Mouse (Mus musculus): ENCODE results near the gene Cisd1. TPM values are rescaled to one million over a fixed set of nuclear protein-coding genes. Genes with fewer than 3 reads are reported as not detected.

The Cisd1 gene
- polyA plus RNA-seq, 1 experiment from 2014 or later = 137 TPM

DNA sequence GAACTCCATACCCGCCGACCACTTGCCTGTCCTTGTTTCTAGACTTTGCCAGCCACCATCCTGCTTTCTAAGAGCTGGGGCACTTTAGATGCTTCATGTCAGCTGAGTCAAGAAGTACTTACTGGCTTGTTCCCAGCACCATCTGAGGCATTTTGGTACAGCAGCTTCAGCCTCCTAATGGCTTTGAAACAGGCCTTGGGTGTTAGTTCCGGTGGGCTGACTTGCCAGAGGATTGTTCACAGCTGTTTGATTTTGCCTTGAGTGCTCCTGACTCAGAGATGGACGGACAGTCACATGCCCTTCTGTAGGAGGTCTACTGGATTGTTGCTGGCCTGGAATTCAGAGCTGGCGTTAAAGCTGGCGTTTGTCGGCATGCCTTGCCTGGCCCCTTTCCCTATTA lies 16.3 kb upstream of the Cisd1 start:
- DNase-seq (ENCODE audit: low spot score) (no peak), ATAC-seq (ENCODE audit: insufficient read depth, low FRiP score, low TSS enrichment) (no peak)
- Histone ChIP-seq H3K4me1 (ENCODE audit: control insufficient read depth, insufficient read depth, low read length) (0 out of 2 replicates have a peak, but pooled peaks cover 3% of the 10 kb centered on the region), H3K36me3 (ENCODE audit: control insufficient read depth, insufficient read depth, low read length) (no peaks in the 10 kb centered on the region), H3K4me2 (ENCODE audit: low read depth) (no peak overlapping the region), H3K9me3 (ENCODE audit: control insufficient read depth, low read length) (no peaks in the 10 kb centered on the region), H3K9ac (ENCODE audit: low read length) (no peak overlapping the region), H3K4me3 (ENCODE audit: low read depth, low read length) (no peak overlapping the region), H3K27ac (ENCODE audit: low read depth, low read length) (no peak overlapping the region), H3K27me3 (ENCODE audit: control insufficient read depth, insufficient read depth, low read length) (no peaks in the 10 kb centered on the region)
- WGBS = 69% methylated on average over 7 of the region's 7 CpGs

DNA sequence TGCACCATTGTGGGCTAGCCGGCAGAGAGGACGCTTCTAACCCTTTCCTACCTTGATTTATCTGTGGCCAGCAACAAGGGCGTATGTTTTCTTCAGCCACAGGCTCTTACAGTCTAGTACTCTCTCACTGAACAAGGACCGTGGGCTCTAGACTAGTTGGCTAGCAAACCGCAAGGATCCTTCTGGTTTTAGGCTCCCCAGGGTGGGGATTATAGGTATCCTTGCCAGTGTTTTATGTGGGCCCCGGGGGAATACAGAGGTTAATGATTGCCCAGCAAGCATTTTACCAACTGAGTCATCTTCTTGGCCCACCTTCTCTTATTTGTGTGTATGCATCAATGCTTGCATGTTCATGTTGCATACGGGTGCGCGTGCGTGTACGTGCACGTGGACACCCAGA lies 10.2 kb upstream of the Cisd1 start:
- Histone ChIP-seq H3K36me3 (ENCODE audit: control insufficient read depth, insufficient read depth, low read length) (no peaks in the 10 kb centered on the region), H3K27me3 (ENCODE audit: control insufficient read depth, insufficient read depth, low read length) (no peaks in the 10 kb centered on the region)
- WGBS = 89% methylated on average over 12 of the region's 12 CpGs

DNA sequence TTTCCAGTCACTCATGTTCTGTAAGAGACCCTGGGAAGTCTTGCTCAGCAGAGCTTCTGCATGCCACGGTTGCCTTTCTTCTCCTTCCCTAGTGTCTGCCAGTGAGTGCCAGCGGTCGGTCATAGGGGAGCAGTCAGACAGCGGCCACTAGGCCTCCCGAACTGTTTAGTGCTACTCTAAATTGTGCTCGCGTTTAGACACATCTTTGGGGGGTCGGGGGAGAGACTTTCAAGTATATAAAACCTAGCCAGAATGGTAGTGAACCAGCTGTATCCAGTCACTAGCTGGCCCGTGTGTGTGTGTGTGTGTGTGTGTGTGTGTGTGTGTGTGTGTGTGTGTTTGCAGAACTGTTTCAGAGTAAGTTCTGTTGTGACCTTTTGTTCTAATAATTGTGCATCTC lies 9.1 kb upstream of the Cisd1 start:
- WGBS = 77% methylated on average over 9 of the region's 9 CpGs
- Histone ChIP-seq H3K36me3 (ENCODE audit: control insufficient read depth, insufficient read depth, low read length) (no peaks in the 10 kb centered on the region), H3K27ac (ENCODE audit: low read depth, low read length) (no peak overlapping the region), H3K9ac (ENCODE audit: low read length) (no peak overlapping the region), H3K4me1 (ENCODE audit: control insufficient read depth, insufficient read depth, low read length) (peaks cover 5% of the 10 kb centered on the region; the same call in 1 of the 2 replicates), H3K27me3 (ENCODE audit: control insufficient read depth, insufficient read depth, low read length) (no peaks in the 10 kb centered on the region), H3K9me3 (ENCODE audit: control insufficient read depth, low read length) (no peaks in the 10 kb centered on the region), H3K4me3 (ENCODE audit: low read depth, low read length) (no peak overlapping the region), H3K4me2 (ENCODE audit: low read depth) (no peak overlapping the region)
- ATAC-seq (ENCODE audit: insufficient read depth, low FRiP score, low TSS enrichment) (no peak), DNase-seq (ENCODE audit: low spot score) (no peak)

More for the DNA sequence above, 10.2 kb upstream of the Cisd1 start:
- Histone ChIP-seq H3K27ac (ENCODE audit: low read depth, low read length) (no peak overlapping the region), H3K4me2 (ENCODE audit: low read depth) (no peak overlapping the region), H3K4me1 (ENCODE audit: control insufficient read depth, insufficient read depth, low read length) (no peaks in the 10 kb centered on the region), H3K9ac (ENCODE audit: low read length) (no peak overlapping the region), H3K9me3 (ENCODE audit: control insufficient read depth, low read length) (no peaks in the 10 kb centered on the region), H3K4me3 (ENCODE audit: low read depth, low read length) (no peak overlapping the region)
- no peak for ATAC-seq (ENCODE audit: insufficient read depth, low FRiP score, low TSS enrichment)
- DNase-seq (ENCODE audit: low spot score) = no peak

DNA sequence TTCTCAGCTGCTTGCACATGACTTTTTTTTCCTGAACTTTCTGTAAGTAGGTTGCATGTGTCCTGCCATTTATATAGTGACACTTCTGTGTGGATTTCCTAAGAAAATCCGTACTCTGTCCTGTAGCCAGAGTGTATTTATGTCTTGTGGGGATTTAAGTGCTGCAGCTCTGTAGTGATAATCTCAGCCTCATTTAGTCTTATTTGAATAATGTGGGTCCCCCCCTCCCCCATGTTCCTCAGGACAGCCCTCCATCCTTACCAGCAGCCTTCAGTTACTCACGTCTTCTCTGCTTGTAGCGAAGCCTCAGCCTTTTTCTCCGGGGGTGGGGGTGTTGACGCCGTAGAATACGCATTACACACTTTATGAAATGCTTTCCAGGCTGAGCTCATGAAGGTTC lies 6.5 kb upstream of the Cisd1 start:
- Histone ChIP-seq H3K4me2 (ENCODE audit: low read depth) (no peak overlapping the region), H3K4me3 (ENCODE audit: low read depth, low read length) (no peak overlapping the region), H3K9ac (ENCODE audit: low read length) (no peak overlapping the region), H3K27ac (ENCODE audit: low read depth, low read length) (no peak overlapping the region), H3K9me3 (ENCODE audit: control insufficient read depth, low read length) (no peaks in the 10 kb centered on the region), H3K4me1 (ENCODE audit: control insufficient read depth, insufficient read depth, low read length) (peaks cover 7% of the 10 kb centered on the region; the same call in 1 of the 2 replicates), H3K27me3 (ENCODE audit: control insufficient read depth, insufficient read depth, low read length) (no peaks in the 10 kb centered on the region), H3K36me3 (ENCODE audit: control insufficient read depth, insufficient read depth, low read length) (no peaks in the 10 kb centered on the region)
- DNase-seq (ENCODE audit: low spot score) (no peak), ATAC-seq (ENCODE audit: insufficient read depth, low FRiP score, low TSS enrichment) (no peak)
- WGBS = 94% methylated on average over 7 of the region's 7 CpGs

DNA sequence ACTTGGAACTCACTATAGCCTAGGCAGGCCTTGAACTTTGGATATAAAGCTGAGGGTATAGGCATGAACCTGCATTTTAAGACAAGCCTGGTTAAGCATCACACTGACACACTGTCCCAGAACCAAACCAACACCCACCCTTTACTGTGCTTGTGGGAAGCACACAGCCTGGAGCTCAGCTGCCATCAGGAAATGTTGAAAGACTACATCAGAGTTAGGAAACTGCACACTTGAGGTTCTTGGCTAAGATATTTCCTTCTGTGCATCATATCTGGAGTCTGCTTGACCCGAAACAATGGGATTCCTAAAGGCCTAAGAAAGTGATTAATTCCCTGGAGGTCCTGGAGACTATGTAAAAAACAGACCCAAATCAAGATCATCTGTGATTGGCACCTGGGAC lies 4.5 kb upstream of the Cisd1 start:
- H3K9me3 ChIP-seq (ENCODE audit: control insufficient read depth, low read length) = no peaks in the 10 kb centered on the region
- WGBS = 97% methylated on average over 1 of the region's 1 CpGs
- no peak for DNase-seq (ENCODE audit: low spot score)
- no peak overlapping the region; the same call in 1 of the 2 replicates for H3K4me2 ChIP-seq (ENCODE audit: low read depth)
- H3K4me1 ChIP-seq (ENCODE audit: control insufficient read depth, insufficient read depth, low read length) = peaks cover 9% of the 10 kb centered on the region; the same call in 1 of the 2 replicates
- no peaks in the 10 kb centered on the region for H3K27me3 ChIP-seq (ENCODE audit: control insufficient read depth, insufficient read depth, low read length)
- peak overlapping the region; percentile 83; the same call in 1 of the 2 replicates for H3K4me3 ChIP-seq (ENCODE audit: low read depth, low read length)
- H3K36me3 ChIP-seq (ENCODE audit: control insufficient read depth, insufficient read depth, low read length) = no peaks in the 10 kb centered on the region
- no peak overlapping the region for H3K9ac ChIP-seq (ENCODE audit: low read length)
- no peak for ATAC-seq (ENCODE audit: insufficient read depth, low FRiP score, low TSS enrichment)
- H3K27ac ChIP-seq (ENCODE audit: low read depth, low read length) = no peak overlapping the region

DNA sequence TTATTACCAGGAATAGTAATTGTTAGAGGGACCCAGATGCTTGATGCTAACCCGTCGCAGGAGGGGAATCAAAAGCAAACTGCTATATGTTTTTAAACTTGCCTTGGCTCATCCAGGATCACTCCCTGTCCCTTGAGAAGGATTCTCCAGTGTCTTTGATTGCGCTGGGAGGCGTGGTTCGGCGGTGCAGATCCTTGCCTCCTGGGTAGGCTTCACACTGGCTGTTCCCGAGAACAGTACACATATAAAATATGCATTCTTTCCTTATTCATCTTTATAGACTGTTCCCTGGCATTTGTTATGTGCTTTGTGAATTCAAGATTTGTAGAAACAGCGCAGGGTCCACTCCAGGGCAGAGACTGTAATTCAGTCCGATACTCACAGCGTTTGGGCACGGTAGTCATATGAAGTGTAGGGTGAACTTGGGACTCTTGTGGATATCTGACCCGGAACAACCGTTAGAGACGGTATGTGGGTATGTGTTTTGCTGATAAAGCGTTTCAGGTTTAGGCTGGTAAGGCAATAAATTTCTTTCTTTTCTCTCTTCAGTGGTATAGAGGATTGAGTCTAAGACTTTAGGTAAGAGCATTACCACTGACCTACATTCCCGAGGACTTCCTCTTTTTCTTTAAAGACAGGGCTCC lies 4.0 kb upstream of the Cisd1 start:
- Histone ChIP-seq H3K4me2 (ENCODE audit: low read depth) (peak overlapping the region; percentile 94), H3K27me3 (ENCODE audit: control insufficient read depth, insufficient read depth, low read length) (no peaks in the 10 kb centered on the region), H3K27ac (ENCODE audit: low read depth, low read length) (no peak overlapping the region), H3K9ac (ENCODE audit: low read length) (peak overlapping the region; percentile 85), H3K36me3 (ENCODE audit: control insufficient read depth, insufficient read depth, low read length) (no peaks in the 10 kb centered on the region), H3K4me1 (ENCODE audit: control insufficient read depth, insufficient read depth, low read length) (peaks cover 11% of the 10 kb centered on the region; the same call in 1 of the 2 replicates), H3K9me3 (ENCODE audit: control insufficient read depth, low read length) (no peaks in the 10 kb centered on the region), H3K4me3 (ENCODE audit: low read depth, low read length) (peak overlapping the region; percentile 83)
- ATAC-seq (ENCODE audit: insufficient read depth, low FRiP score, low TSS enrichment) = no peak
- WGBS = 28% methylated on average over 16 of the region's 16 CpGs
- peak; percentile 22 for DNase-seq (ENCODE audit: low spot score)

DNA sequence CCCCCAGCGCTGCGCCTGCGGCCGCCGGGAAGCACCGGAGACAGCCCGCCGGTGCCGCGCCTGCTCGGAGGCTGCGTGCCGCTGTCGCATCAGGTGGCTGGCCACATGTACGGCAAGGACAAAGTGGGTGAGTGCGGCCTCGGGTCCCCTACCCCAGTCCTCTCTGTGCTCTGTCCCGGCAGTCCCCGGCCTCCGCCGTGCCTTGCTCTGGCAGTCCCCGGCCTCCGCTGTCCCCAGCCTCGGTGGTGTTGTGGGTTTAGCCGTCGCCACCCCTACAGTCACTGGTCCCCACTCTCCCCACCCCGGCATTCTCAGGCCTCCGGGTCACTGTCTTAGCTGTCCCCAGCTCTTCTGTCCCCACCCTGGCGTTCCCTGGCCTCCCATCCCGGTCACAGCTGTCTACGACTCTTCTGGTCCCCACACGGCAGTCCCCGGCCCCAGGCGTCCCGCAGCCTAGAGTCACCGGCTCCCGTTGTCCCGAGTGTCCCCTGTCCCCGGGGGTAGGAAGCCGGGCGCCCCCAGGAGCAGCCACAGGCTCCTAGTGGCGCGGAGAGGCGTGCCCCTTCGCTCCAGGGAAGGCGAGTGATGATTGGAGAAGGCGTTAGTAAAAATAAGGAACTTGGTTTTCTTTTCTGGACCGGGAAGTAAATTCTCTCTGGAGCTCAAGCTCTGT lies 3.3 kb upstream of the Cisd1 start:
- WGBS = under 1% methylated on average over 41 of the region's 48 CpGs
- ATAC-seq (ENCODE audit: insufficient read depth, low FRiP score, low TSS enrichment) (peak; percentile 51), DNase-seq (ENCODE audit: low spot score) (peak; percentile 67)
- Histone ChIP-seq H3K4me1 (ENCODE audit: control insufficient read depth, insufficient read depth, low read length) (peaks cover 12% of the 10 kb centered on the region; the same call in 1 of the 2 replicates), H3K4me2 (ENCODE audit: low read depth) (peak overlapping the region; percentile 94), H3K9ac (ENCODE audit: low read length) (peak overlapping the region; percentile 85), H3K27ac (ENCODE audit: low read depth, low read length) (peak overlapping the region; percentile 47), H3K9me3 (ENCODE audit: control insufficient read depth, low read length) (no peaks in the 10 kb centered on the region), H3K36me3 (ENCODE audit: control insufficient read depth, insufficient read depth, low read length) (no peaks in the 10 kb centered on the region), H3K27me3 (ENCODE audit: control insufficient read depth, insufficient read depth, low read length) (no peaks in the 10 kb centered on the region), H3K4me3 (ENCODE audit: low read depth, low read length) (peak overlapping the region; percentile 83)

DNA sequence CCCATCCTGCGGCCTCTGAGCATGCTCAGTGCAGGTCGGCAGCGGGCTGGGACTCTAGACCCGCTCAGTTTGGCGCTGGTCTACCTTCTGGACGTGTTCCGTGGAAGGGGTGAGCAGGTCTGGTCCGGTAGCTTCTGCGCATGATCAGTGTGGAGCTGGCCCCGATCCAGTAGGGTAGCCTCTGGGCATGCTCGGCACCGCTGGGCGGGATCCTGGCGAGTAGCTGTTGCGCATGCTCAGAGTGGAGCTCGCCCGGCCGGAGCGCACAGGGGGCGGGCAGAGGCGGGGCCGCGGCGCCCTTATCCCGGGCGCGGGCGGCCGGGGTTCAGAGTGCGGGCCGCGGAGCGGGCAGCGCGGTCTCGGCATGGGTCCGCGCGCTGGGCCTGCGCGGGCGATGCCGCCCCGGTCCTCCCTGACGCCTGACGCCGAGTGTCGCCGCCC lies 2.8 kb upstream of the Cisd1 start, which contains the start of gene Ipmk:
TSS of gene Ipmk (plus strand) at position 255 of the 441 bp plus-strand sequence.
- Histone ChIP-seq H3K4me2 (ENCODE audit: low read depth) (peak within 1 kb of the TSS; percentile 94), H3K9ac (ENCODE audit: low read length) (peak within 1 kb of the TSS; percentile 85), H3K27me3 (ENCODE audit: control insufficient read depth, insufficient read depth, low read length) (no peaks in the 10 kb centered on the region), H3K9me3 (ENCODE audit: control insufficient read depth, low read length) (no peaks in the 10 kb centered on the region), H3K4me1 (ENCODE audit: control insufficient read depth, insufficient read depth, low read length) (peaks cover 12% of the 10 kb centered on the region; the same call in 1 of the 2 replicates), H3K4me3 (ENCODE audit: low read depth, low read length) (peak within 1 kb of the TSS; percentile 83), H3K36me3 (ENCODE audit: control insufficient read depth, insufficient read depth, low read length) (no peaks in the 10 kb centered on the region), H3K27ac (ENCODE audit: low read depth, low read length) (peak within 1 kb of the TSS; percentile 47)
- 0% methylated on average over 34 of the region's 49 CpGs for WGBS
- ATAC-seq (ENCODE audit: insufficient read depth, low FRiP score, low TSS enrichment) = peak; percentile 88
- DNase-seq (ENCODE audit: low spot score) = peak; percentile 96
